Mouse (Mus musculus): ENCODE measurements at regions not wholly inside any gene's neighbourhood (a gene's known extent, or its start where the extent isn't known, plus 50 kb on each side); places are given as distances from the start of the nearest gene placed in this dataset.

DNA sequence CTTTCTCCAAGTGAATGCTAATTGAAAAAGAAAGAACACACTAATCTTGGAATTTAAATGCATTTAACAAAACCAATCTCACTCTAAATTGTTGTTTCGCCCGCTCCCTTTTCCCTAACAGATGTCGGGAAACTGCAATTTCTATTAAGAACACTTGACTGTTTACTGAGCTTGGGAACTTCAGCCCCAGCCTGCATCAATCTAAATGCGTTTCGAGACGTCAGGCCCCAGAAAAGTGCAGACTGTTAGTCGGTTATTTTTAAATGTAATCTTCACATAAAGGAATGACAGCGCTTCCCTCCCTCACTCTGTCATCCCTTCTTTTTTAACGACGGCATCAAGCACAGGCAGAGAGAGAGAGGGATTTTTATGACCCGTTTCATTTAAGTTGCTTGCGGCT lies 677.7 kb downstream of the Vrk1 start:
- peaks cover 3% of the 10 kb centered on the region; the same call in 1 of the 2 replicates for H3K4me1 ChIP-seq (ENCODE audit: control insufficient read depth, insufficient read depth, low read length)
- peak; percentile 86 for DNase-seq (ENCODE audit: low spot score, missing footprints)
- 43% methylated on average over 12 of the region's 12 CpGs for WGBS

DNA sequence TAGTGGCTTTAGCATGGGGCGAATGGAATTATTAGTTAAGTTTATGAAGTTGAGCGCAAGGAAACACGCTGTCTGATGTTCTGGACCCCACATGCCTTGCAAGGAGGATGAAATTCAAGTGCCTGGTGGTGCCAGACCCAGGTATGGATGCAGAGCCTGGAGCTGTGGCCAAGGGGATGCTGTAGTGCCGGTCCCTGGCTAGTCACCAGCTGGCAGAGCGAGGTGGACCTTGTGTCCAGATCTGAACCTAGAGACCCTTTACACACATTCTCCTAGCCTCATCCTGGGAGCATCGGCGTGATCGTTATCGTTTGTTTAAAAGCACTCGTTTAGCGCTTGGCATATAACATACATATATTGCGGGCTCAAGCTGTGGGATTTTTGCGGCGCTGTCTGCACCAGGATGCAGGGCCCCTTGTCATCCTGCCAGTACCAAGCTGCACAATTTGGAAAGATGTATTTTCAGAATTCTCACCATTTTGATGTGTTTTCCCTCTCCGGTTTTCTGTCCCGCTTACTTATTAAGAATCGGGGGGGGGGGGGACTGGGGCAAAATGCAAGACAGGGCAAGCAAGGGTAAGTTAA lies 678.2 kb downstream of the Vrk1 start:
- no peak overlapping the region for H3K4me2 ChIP-seq
- 87% methylated on average over 17 of the region's 17 CpGs for WGBS
- no peak overlapping the region for H3K4me3 ChIP-seq (ENCODE audit: low read depth, low read length)
- H3K27me3 ChIP-seq (ENCODE audit: control insufficient read depth, insufficient read depth, low read length) = no peaks in the 10 kb centered on the region
- DNase-seq (ENCODE audit: low spot score, missing footprints) (no peak), ATAC-seq (ENCODE audit: low FRiP score) (no peak)
- peaks cover 3% of the 10 kb centered on the region; the same call in 1 of the 2 replicates for H3K4me1 ChIP-seq (ENCODE audit: control insufficient read depth, insufficient read depth, low read length)
- H3K9ac ChIP-seq (ENCODE audit: low read length) = no peak overlapping the region
- H3K36me3 ChIP-seq (ENCODE audit: control insufficient read depth, insufficient read depth, low read length) = no peaks in the 10 kb centered on the region
- no peak overlapping the region for H3K27ac ChIP-seq (ENCODE audit: low read depth, low read length)
- no peaks in the 10 kb centered on the region for H3K9me3 ChIP-seq (ENCODE audit: control insufficient read depth, low read length)

More for the DNA sequence above, 677.7 kb downstream of the Vrk1 start:
- no peaks in the 10 kb centered on the region for H3K36me3 ChIP-seq (ENCODE audit: control insufficient read depth, insufficient read depth, low read length)
- H3K4me2 ChIP-seq = no peak overlapping the region
- H3K27me3 ChIP-seq (ENCODE audit: control insufficient read depth, insufficient read depth, low read length) = no peaks in the 10 kb centered on the region
- no peak for ATAC-seq (ENCODE audit: low FRiP score)
- no peaks in the 10 kb centered on the region for H3K9me3 ChIP-seq (ENCODE audit: control insufficient read depth, low read length)
- H3K4me3 ChIP-seq (ENCODE audit: low read depth, low read length) = no peak overlapping the region
- H3K27ac ChIP-seq (ENCODE audit: low read depth, low read length) = no peak overlapping the region
- no peak overlapping the region for H3K9ac ChIP-seq (ENCODE audit: low read length)

DNA sequence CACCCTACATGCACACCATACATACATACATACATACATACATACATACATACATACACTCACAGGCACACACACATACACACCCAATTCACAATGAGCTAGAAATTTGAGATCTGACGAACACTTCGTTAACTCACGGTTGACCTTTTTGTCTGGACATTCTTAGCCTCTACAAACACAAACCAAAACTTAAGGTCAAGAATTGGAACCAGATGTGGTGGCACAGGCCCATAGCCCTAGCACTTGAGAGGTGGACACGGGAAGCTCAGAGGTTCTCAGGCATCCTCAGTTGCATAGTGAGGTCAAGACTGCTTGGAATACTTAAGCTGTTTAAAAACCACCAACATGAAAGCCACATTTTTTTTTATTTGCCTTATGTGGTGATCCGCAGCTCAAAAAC lies 692.9 kb downstream of the Vrk1 start:
- Histone ChIP-seq H3K27ac (ENCODE audit: low read depth, low read length) (no peak overlapping the region), H3K27me3 (ENCODE audit: control insufficient read depth, insufficient read depth, low read length) (no peaks in the 10 kb centered on the region), H3K4me1 (ENCODE audit: control insufficient read depth, insufficient read depth, low read length) (no peaks in the 10 kb centered on the region), H3K9me3 (ENCODE audit: control insufficient read depth, low read length) (no peaks in the 10 kb centered on the region), H3K4me3 (ENCODE audit: low read depth, low read length) (no peak overlapping the region), H3K9ac (ENCODE audit: low read length) (no peak overlapping the region), H3K4me2 (no peak overlapping the region), H3K36me3 (ENCODE audit: control insufficient read depth, insufficient read depth, low read length) (no peaks in the 10 kb centered on the region)
- peak; percentile 76 for DNase-seq (ENCODE audit: low spot score, missing footprints)
- no peak for ATAC-seq (ENCODE audit: low FRiP score)
- 83% methylated on average over 5 of the region's 5 CpGs for WGBS

DNA sequence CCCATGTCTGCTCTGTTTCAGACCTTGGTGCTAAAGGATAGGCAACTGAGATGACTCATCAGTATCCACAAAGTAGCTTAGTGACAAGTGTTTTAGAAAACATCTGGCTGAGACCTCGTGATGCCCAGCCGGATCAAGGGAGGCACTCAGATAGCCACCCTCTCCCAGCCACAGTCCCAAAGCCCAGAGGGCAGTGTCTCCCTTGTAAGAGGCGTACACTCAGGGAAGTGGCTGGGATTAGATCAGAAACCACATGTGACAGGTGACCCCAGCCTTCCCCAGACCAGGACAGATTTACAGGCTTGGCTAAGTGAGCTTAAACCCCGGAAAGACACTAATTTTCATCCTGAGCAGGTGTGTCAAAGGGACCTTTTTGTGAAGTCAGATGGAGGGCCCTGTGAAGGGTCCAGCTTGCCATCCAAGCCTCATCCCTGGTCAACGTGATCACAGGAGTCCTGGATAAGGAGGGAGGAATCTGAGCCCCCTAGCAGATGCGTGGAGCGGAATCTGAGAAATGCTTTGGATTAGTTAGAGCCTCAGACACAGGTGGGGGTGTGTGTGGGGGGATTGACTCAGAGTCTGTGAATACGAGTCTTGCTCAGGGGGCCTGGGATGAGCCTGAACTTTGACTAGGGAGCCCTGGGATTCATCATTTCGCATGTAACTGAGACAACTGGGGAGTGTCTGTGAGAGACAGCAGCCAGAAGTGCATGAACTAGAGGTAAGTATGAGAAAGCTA lies 711.4 kb downstream of the Vrk1 start:
- no peaks in the 10 kb centered on the region for H3K36me3 ChIP-seq (ENCODE audit: control insufficient read depth, insufficient read depth, low read length)
- H3K9ac ChIP-seq (ENCODE audit: low read length) = no peak overlapping the region
- no peaks in the 10 kb centered on the region for H3K27me3 ChIP-seq (ENCODE audit: control insufficient read depth, insufficient read depth, low read length)
- no peak overlapping the region for H3K4me2 ChIP-seq
- H3K27ac ChIP-seq (ENCODE audit: low read depth, low read length) = no peak overlapping the region
- no peaks in the 10 kb centered on the region for H3K9me3 ChIP-seq (ENCODE audit: control insufficient read depth, low read length)
- no peaks in the 10 kb centered on the region for H3K4me1 ChIP-seq (ENCODE audit: control insufficient read depth, insufficient read depth, low read length)
- no peak overlapping the region for H3K4me3 ChIP-seq (ENCODE audit: low read depth, low read length)
- DNase-seq (ENCODE audit: low spot score, missing footprints) (no peak), ATAC-seq (ENCODE audit: low FRiP score) (no peak)
- WGBS = 68% methylated on average over 9 of the region's 9 CpGs

DNA sequence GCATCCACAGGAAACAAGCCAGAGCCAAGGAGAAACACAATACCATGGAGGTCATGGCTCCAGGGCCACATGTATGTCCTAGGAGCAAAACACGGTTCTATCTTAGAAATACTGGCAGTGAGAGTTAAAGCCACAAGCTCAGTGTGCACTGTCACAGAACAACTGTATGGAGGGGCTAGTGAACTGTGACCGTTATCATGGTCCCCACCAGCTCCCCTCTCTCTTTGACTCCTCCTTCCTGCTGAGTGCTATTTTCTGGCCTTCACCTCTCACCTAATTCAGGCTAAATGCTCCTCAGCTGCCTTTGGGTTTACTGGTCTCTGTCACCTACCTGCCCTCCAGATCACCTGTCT lies 712.0 kb downstream of the Vrk1 start:
- no peak for ATAC-seq (ENCODE audit: low FRiP score)
- Histone ChIP-seq H3K9me3 (ENCODE audit: control insufficient read depth, low read length) (no peaks in the 10 kb centered on the region), H3K9ac (ENCODE audit: low read length) (no peak overlapping the region), H3K27me3 (ENCODE audit: control insufficient read depth, insufficient read depth, low read length) (no peaks in the 10 kb centered on the region), H3K4me1 (ENCODE audit: control insufficient read depth, insufficient read depth, low read length) (no peaks in the 10 kb centered on the region), H3K36me3 (ENCODE audit: control insufficient read depth, insufficient read depth, low read length) (no peaks in the 10 kb centered on the region), H3K27ac (ENCODE audit: low read depth, low read length) (no peak overlapping the region), H3K4me2 (no peak overlapping the region), H3K4me3 (ENCODE audit: low read depth, low read length) (no peak overlapping the region)
- 83% methylated on average over 2 of the region's 2 CpGs for WGBS
- DNase-seq (ENCODE audit: low spot score, missing footprints) = no peak

DNA sequence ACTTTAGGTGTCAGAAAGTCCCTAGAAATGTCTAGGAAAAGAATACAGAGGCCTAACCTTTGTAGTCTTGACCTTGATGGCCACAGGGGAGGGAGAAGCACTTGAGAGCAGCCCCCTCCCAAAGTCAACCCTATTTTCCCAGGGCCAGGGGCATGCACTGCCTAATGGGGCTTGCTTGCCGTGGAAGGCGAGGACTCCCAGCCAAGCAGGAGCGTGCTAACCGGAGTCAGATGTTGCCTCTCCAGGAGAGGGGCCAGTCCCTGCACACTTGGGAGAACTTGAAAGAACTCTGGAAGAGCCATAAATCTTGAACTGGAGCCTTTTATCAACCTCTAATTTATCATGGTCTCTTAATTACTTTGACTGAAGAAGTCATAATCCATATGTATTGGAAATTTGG lies 712.7 kb downstream of the Vrk1 start:
- ATAC-seq (ENCODE audit: low FRiP score) = no peak
- no peak overlapping the region for H3K4me2 ChIP-seq
- 86% methylated on average over 4 of the region's 4 CpGs for WGBS
- DNase-seq (ENCODE audit: low spot score, missing footprints) = no peak
- H3K4me3 ChIP-seq (ENCODE audit: low read depth, low read length) = no peak overlapping the region
- H3K9ac ChIP-seq (ENCODE audit: low read length) = no peak overlapping the region
- H3K36me3 ChIP-seq (ENCODE audit: control insufficient read depth, insufficient read depth, low read length) = no peaks in the 10 kb centered on the region
- H3K27me3 ChIP-seq (ENCODE audit: control insufficient read depth, insufficient read depth, low read length) = no peaks in the 10 kb centered on the region
- no peak overlapping the region for H3K27ac ChIP-seq (ENCODE audit: low read depth, low read length)
- H3K4me1 ChIP-seq (ENCODE audit: control insufficient read depth, insufficient read depth, low read length) = no peaks in the 10 kb centered on the region
- no peaks in the 10 kb centered on the region for H3K9me3 ChIP-seq (ENCODE audit: control insufficient read depth, low read length)

DNA sequence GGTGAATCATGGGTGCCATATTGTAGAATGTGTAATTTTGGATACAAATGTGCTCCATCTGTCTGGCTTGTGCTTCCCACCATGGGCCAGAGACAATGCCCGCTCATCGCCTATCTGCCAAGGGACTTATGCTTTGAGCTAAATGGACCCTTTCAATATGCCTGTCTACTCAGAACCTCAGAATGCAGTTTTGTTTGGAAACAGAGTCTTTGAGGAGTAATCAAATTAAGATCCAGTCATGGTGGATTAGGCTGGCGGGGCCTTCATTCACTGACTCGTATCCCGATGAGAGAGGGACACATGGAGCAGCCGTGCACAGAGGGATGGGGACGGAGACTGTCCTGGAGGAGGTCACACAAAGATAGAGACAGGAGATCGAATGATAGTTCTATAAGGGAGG lies 716.9 kb downstream of the Vrk1 start:
- peak; percentile 65 for ATAC-seq (ENCODE audit: low FRiP score)

DNA sequence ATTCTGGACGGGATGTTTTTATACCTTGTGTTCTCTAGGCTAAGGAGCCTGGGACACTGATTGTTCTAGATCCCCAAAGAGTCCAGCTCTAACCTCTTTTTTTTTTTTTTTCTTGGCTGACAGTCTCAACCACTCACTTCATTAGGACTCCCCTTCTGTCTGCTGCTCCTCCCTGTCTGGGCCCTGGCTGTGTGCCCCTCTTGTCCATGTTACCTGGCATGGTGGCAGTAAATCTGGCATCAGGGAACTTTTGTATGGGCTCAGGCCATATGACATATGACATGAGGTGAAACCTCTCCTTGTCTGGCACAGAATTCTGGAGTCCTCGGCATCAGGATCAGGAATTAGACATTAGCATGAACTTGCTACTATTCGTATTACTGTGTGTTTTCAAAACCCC lies 717.5 kb downstream of the Vrk1 start:
- H3K27ac ChIP-seq (ENCODE audit: low read depth, low read length) = no peak overlapping the region
- H3K4me3 ChIP-seq (ENCODE audit: low read depth, low read length) = no peak overlapping the region
- no peak for ATAC-seq (ENCODE audit: low FRiP score)
- no peaks in the 10 kb centered on the region for H3K27me3 ChIP-seq (ENCODE audit: control insufficient read depth, insufficient read depth, low read length)
- 83% methylated on average over 3 of the region's 3 CpGs for WGBS
- no peak overlapping the region for H3K4me2 ChIP-seq
- H3K36me3 ChIP-seq (ENCODE audit: control insufficient read depth, insufficient read depth, low read length) = no peaks in the 10 kb centered on the region
- no peaks in the 10 kb centered on the region for H3K9me3 ChIP-seq (ENCODE audit: control insufficient read depth, low read length)
- DNase-seq (ENCODE audit: low spot score, missing footprints) = no peak
- H3K4me1 ChIP-seq (ENCODE audit: control insufficient read depth, insufficient read depth, low read length) = no peaks in the 10 kb centered on the region
- H3K9ac ChIP-seq (ENCODE audit: low read length) = no peak overlapping the region

More for the DNA sequence above, 716.9 kb downstream of the Vrk1 start:
- Histone ChIP-seq H3K4me3 (ENCODE audit: low read depth, low read length) (no peak overlapping the region), H3K4me1 (ENCODE audit: control insufficient read depth, insufficient read depth, low read length) (no peaks in the 10 kb centered on the region), H3K27ac (ENCODE audit: low read depth, low read length) (no peak overlapping the region), H3K4me2 (no peak overlapping the region), H3K9ac (ENCODE audit: low read length) (no peak overlapping the region), H3K27me3 (ENCODE audit: control insufficient read depth, insufficient read depth, low read length) (no peaks in the 10 kb centered on the region), H3K36me3 (ENCODE audit: control insufficient read depth, insufficient read depth, low read length) (no peaks in the 10 kb centered on the region), H3K9me3 (ENCODE audit: control insufficient read depth, low read length) (no peaks in the 10 kb centered on the region)
- WGBS = 25% methylated on average over 8 of the region's 8 CpGs
- DNase-seq (ENCODE audit: low spot score, missing footprints) = no peak

DNA sequence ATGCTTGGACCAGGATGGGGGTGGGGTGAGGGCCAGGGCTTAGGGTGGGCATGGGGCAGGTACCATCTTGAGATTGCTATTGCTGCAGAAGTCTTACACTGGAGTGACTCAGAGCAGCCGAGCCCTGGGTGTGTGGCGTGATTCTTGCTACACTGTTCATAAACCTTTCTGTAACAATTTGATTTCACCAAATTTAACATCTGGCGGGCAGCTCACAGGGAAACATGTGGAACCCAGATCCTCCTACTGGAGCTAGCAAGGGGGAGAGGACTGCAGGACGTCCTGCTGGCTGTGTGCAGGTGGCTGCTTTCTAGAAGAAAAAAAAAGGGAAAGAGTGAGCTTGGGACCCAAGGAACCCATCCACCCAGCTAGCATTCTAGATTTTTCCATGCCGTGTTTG lies 719.7 kb downstream of the Vrk1 start:
- Histone ChIP-seq H3K4me3 (ENCODE audit: low read depth, low read length) (no peak overlapping the region), H3K9me3 (ENCODE audit: control insufficient read depth, low read length) (no peaks in the 10 kb centered on the region), H3K27ac (ENCODE audit: low read depth, low read length) (no peak overlapping the region), H3K36me3 (ENCODE audit: control insufficient read depth, insufficient read depth, low read length) (no peaks in the 10 kb centered on the region), H3K27me3 (ENCODE audit: control insufficient read depth, insufficient read depth, low read length) (no peaks in the 10 kb centered on the region), H3K9ac (ENCODE audit: low read length) (no peak overlapping the region), H3K4me1 (ENCODE audit: control insufficient read depth, insufficient read depth, low read length) (no peaks in the 10 kb centered on the region), H3K4me2 (no peak overlapping the region)
- DNase-seq (ENCODE audit: low spot score, missing footprints) (no peak), ATAC-seq (ENCODE audit: low FRiP score) (no peak)
- 90% methylated on average over 5 of the region's 5 CpGs for WGBS
